Mouse (Mus musculus) mesoderm, embryonic 11.5 days (tissue): ENCODE results near the gene Slc26a6.

ENCODE experiments used
- DNase-seq: peaks from one replicate; pipeline ENCODE4 v3.0.0-alpha.2; 2012; ENCODE audit warnings: low read depth, low spot score

The Slc26a6 gene

GRCm38 (mm10) chr9:108852976-108853375, at the start of gene Slc26a6:
Slc26a6 (plus strand) TSS chr9:108853283.
- no peak for DNase-seq

- no peak for DNase-seq
Observed at GRCm38 (mm10) chr9:108805768-108806167, 47.3 kb upstream of the Slc26a6 start.

- DNase-seq, result no peak
Observed at GRCm38 (mm10) chr9:108806379-108806778, 46.7 kb upstream of the Slc26a6 start.

GRCm38 (mm10) chr9:108806831-108807230, 46.3 kb upstream of the Slc26a6 start:
- DNase-seq, result no peak

- no peak for DNase-seq
Observed at GRCm38 (mm10) chr9:108807674-108808073, 45.4 kb upstream of the Slc26a6 start.

GRCm38 (mm10) chr9:108808163-108808665, 44.9 kb upstream of the Slc26a6 start, which contains the start of gene Nckipsd:
Nckipsd (plus strand) TSS chr9:108808368.
- peak; percentile 95 for DNase-seq

- DNase-seq, result no peak
Observed at GRCm38 (mm10) chr9:108809188-108809587, 43.9 kb upstream of the Slc26a6 start.

- no peak for DNase-seq
Observed at GRCm38 (mm10) chr9:108809723-108810122, 43.4 kb upstream of the Slc26a6 start.

GRCm38 (mm10) chr9:108810516-108810915, 42.6 kb upstream of the Slc26a6 start:
- DNase-seq, result no peak

GRCm38 (mm10) chr9:108815557-108815956, 37.5 kb upstream of the Slc26a6 start:
- no peak for DNase-seq

- peak; percentile 47 for DNase-seq
Observed at GRCm38 (mm10) chr9:108819495-108819894, 33.6 kb upstream of the Slc26a6 start.

GRCm38 (mm10) chr9:108820077-108820476, 33.0 kb upstream of the Slc26a6 start:
- DNase-seq, result no peak

- no peak for DNase-seq
Observed at GRCm38 (mm10) chr9:108824144-108824685, 28.9 kb upstream of the Slc26a6 start.

- peak; percentile 81 for DNase-seq
Observed at GRCm38 (mm10) chr9:108824755-108825413, 28.2 kb upstream of the Slc26a6 start.

GRCm38 (mm10) chr9:108825820-108826699, 27.0 kb upstream of the Slc26a6 start, which contains the start of gene Celsr3:
Celsr3 (plus strand) TSS chr9:108826320.
- peak; percentile 91 for DNase-seq

- DNase-seq, result peak; percentile 77
Observed at GRCm38 (mm10) chr9:108826700-108827340, 26.3 kb upstream of the Slc26a6 start.

- DNase-seq, result no peak
Observed at GRCm38 (mm10) chr9:108827454-108827853, 25.6 kb upstream of the Slc26a6 start.

- DNase-seq, result no peak
Observed at GRCm38 (mm10) chr9:108827906-108828305, 25.2 kb upstream of the Slc26a6 start.

- DNase-seq, result no peak
Observed at GRCm38 (mm10) chr9:108831637-108832036, 21.4 kb upstream of the Slc26a6 start.

GRCm38 (mm10) chr9:108832390-108833108, 20.5 kb upstream of the Slc26a6 start:
- DNase-seq, result peak; percentile 94

GRCm38 (mm10) chr9:108842989-108843388, 10.1 kb upstream of the Slc26a6 start:
- DNase-seq, result peak; percentile 14
